Mouse (Mus musculus): ENCODE measurements around the gene Acr.
A peak's percentile ranks its signal among the peaks of the same experiment; 100 is the strongest.

Gene Acr

DNA sequence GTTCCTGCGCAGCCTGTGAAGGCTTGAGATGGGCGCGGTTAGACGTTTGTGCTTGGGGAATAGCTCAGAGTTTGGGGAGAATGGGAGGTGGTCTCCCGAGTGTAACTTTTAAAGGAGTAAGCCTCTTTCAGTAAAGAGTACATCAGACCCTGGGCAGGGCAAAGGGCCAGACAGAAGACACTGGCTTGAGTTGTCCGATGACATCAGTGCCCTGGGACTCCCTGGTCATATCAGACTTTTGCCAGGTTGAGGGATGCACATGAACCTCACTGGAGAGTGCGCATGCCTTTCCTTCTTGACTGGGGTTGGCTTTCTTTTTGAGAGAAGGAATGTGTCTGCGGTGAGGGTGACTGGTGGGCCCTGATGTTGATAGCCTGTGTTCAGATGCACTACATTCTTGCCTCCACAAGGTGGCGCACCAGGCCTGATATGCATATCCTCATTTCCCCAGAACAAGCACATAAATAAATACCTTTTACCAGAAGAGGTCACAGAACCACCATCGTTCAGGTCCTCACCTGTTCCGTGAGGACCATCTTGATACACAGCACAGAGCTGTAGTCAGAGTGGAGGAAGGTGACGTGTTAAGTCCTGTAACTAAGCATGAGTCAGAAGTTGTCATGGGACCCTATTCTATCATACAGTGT lies 54.3 kb downstream of the Acr start:
- DNase-seq (ENCODE audit: inconsistent ontology term) = peak; percentile 62

DNA sequence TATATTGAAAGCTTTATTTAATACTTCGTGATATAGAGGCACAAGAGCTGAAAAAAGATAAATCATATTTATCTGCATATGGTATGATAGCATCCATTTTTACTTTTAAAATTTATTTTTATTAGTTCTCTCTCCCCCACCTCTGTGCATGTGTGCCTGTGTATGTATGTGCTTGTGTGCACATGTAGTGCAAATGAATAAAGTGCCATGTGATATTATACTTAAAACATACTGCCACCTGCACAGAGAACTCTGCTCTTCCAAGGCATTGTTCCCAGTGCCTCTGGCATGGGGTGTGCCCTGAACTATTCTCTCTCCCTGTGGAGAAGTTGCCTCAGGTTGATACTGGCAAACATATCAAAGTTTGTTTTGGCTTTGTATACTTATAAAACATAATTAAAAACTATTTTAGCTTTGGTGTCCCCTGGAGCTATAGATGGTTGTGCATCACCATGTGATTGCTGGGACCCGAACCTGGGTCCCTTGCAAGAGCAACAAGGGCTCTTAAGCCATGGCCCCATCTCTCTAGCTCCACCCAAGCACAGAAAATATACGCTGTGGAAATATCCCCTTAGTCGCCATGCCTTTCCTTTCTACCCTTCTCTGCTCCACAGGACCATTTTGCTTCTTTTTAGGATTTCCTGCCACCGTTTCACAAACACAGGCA lies 55.0 kb downstream of the Acr start:
- no peak for DNase-seq (ENCODE audit: inconsistent ontology term)

DNA sequence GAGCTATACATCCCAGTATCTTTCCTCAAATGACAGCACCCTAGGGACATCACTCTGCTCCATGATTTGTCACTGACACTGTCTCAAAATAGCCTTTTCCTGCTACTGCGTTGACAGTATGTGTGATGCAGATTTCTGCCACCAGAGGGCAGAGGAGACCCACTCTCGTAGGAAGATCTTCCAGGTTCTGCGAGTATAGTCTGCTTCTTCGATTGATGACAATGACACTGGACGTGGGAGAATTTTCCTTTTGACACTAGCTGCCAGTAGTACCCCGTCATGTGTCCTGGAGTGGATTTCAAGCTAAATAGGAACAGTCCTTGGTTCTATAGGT lies 55.5 kb downstream of the Acr start:
- DNase-seq (ENCODE audit: inconsistent ontology term) = peak; percentile 63

All from Muller cell, postnatal 12 days (primary cell).